Mouse (Mus musculus) spleen, adult 2 months (tissue): ENCODE data around the gene Syt1.

Experiments
- CTCF ChIP-seq: fragments of 200-500 bp; IDR thresholded peaks from 2 replicates; pipeline ENCODE4 v1.5.1; 2011; ENCODE audit warnings: mild to moderate bottlenecking, inconsistent platforms; ENCODE audit not compliant: insufficient read depth, insufficient read length, insufficient replicate concordance; ENCODE audit errors: extremely low read depth
- POLR2A ChIP-seq: fragments of 200-500 bp; IDR thresholded peaks from 2 replicates; pipeline ENCODE4 v1.6.1; 2011; ENCODE audit warnings: low read depth, low read length, inconsistent platforms

GRCm38 (mm10) chr10:108987250-108987649 is 23.5 kb downstream of the Syt1 start:
- TF ChIP-seq CTCF (no peak), POLR2A (no peak)
